Mouse (Mus musculus): ENCODE data around the gene Tlx1.

The Tlx1 gene

GRCm38 (mm10) chr19:45174803-45175202 lies 24.3 kb downstream of the Tlx1 start:
- Histone ChIP-seq H3K27me3 (ENCODE audit: control insufficient read depth, insufficient read depth, low read length, poor library complexity, severe bottlenecking) (no peaks in the 10 kb centered on the region), H3K36me3 (ENCODE audit: control insufficient read depth, insufficient read depth, low read length, poor library complexity, severe bottlenecking) (no peaks in the 10 kb centered on the region)
- peak; percentile 48 for DNase-seq (ENCODE audit: low read depth, low spot score)

DNA sequence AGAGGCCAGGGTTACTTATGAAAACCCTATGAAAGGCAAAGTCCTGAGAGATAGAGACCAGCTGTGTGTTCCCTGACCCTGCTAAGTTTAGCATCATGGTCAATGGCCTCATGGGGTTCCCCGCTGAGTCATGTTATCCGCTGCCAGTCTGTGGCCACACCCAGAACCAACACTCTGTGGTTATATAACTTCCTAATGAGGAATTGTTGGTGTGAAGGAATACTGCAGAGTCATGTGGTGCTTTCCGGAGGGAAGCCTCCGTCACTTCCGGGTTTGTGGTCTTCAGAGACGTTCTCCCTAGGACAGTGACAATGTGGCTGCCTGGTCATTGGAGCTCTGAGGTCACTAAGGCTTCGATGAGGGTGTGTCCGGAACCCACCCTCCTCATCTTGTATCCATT lies 25.8 kb downstream of the Tlx1 start:
- H3K36me3 ChIP-seq (ENCODE audit: control insufficient read depth, insufficient read depth, low read length, poor library complexity, severe bottlenecking), result no peaks in the 10 kb centered on the region
- no peaks in the 10 kb centered on the region for H3K27me3 ChIP-seq (ENCODE audit: control insufficient read depth, insufficient read depth, low read length, poor library complexity, severe bottlenecking)
- peak; percentile 37 for DNase-seq (ENCODE audit: low read depth, low spot score)

GRCm38 (mm10) chr19:45177004-45177737 lies 26.7 kb downstream of the Tlx1 start:
- H3K27me3 ChIP-seq (ENCODE audit: control insufficient read depth, insufficient read depth, low read length, poor library complexity, severe bottlenecking), result no peaks in the 10 kb centered on the region
- no peaks in the 10 kb centered on the region for H3K36me3 ChIP-seq (ENCODE audit: control insufficient read depth, insufficient read depth, low read length, poor library complexity, severe bottlenecking)
- peak; percentile 71 for DNase-seq (ENCODE audit: low read depth, low spot score)

DNA sequence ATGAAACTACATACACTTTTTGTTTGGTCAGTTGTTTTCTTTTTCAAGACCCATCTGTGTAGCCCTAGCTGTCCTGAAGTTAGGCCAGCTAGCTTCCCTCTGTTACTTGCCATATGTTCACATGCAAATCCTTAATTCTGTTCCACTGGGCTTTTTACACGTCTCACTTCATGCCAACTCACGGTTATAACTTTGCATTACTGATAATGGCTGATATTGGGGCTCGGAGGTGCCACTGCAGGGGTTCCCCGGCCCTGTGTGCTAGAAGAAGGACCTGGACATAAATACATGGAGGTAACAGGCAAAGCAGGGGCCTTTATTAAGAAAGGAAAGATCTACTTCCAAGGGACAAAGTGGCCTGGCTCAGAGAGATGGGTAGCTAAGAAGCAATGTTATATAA lies 29.0 kb downstream of the Tlx1 start:
- no peaks in the 10 kb centered on the region for H3K27me3 ChIP-seq (ENCODE audit: control insufficient read depth, insufficient read depth, low read length, poor library complexity, severe bottlenecking)
- no peak for DNase-seq (ENCODE audit: low read depth, low spot score)
- H3K36me3 ChIP-seq (ENCODE audit: control insufficient read depth, insufficient read depth, low read length, poor library complexity, severe bottlenecking), result no peaks in the 10 kb centered on the region

DNA sequence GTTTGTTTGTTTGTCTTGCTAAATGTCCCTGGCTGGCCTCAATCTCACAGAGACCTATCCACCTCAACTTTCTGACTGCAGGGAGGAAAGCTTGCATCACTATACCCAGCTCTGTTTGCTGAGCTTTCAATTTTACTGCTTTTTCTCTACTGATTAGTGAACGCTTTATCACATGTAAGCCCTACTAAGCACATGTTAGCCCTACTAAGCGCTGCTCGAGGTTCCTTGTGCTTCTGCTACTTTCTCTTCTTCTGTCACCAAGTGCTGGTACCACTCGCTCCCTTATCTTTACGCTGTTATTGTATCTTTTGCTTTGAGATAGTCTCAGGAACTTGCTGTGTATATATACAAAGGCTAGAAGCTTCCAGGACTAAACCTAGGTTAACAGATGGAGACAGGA lies 30.0 kb downstream of the Tlx1 start:
- no peak for DNase-seq (ENCODE audit: low read depth, low spot score)
- H3K36me3 ChIP-seq (ENCODE audit: control insufficient read depth, insufficient read depth, low read length, poor library complexity, severe bottlenecking), result no peaks in the 10 kb centered on the region
- no peaks in the 10 kb centered on the region for H3K27me3 ChIP-seq (ENCODE audit: control insufficient read depth, insufficient read depth, low read length, poor library complexity, severe bottlenecking)

- H3K27me3 ChIP-seq (ENCODE audit: control insufficient read depth, insufficient read depth, low read length, poor library complexity, severe bottlenecking), result no peaks in the 10 kb centered on the region
- DNase-seq (ENCODE audit: low read depth, low spot score), result no peak
- H3K36me3 ChIP-seq (ENCODE audit: control insufficient read depth, insufficient read depth, low read length, poor library complexity, severe bottlenecking), result no peaks in the 10 kb centered on the region
Observed at GRCm38 (mm10) chr19:45194651-45195050, 44.2 kb downstream of the Tlx1 start.

- Histone ChIP-seq H3K36me3 (ENCODE audit: control insufficient read depth, insufficient read depth, low read length, poor library complexity, severe bottlenecking) (no peaks in the 10 kb centered on the region), H3K27me3 (ENCODE audit: control insufficient read depth, insufficient read depth, low read length, poor library complexity, severe bottlenecking) (no peaks in the 10 kb centered on the region)
- no peak for DNase-seq (ENCODE audit: low read depth, low spot score)
Observed at GRCm38 (mm10) chr19:45196967-45197366, 46.5 kb downstream of the Tlx1 start.

DNA sequence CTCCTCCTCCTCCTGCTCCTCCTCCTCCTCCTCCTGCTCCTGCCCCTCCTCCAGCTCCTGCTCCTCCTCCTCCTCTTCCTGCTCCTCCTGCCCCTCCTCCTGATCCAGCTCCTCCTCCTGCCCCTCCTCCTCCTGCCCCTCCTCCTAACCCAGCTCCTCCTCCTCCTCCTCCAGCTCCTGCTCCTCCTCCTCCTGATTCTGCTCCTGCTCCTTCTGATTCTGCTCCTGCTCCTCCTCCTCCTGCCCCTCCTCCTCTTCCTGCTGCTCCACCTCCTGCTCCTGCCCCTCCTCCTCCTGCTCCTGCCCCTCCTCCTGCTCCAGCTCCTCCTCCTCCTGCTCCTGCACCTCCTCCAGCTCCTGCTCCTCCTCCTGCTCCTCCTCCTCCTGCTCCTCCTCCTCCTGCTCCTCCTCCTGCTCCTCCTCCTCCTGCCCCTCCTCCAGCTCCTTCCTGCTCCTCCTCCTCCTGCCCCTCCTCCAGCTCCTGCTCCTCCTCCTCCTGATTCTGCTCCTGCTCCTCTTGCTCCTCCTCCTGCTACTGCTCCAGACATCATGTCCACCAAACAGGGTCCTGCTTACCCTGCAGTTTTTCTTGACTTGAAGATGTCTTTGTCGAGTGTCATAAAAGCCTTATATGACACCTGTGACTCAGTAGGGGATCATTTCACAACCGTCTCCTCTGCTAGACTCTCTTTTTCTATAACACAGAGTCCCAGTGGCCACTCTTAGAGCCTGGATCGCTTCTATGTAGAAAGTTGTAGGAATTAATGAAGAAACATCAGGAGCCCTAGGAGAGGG lies 55.0 kb downstream of the Tlx1 start:
- no peak for DNase-seq (ENCODE audit: low read depth, low spot score)
- no peaks in the 10 kb centered on the region for H3K27me3 ChIP-seq (ENCODE audit: control insufficient read depth, insufficient read depth, low read length, poor library complexity, severe bottlenecking)
- no peaks in the 10 kb centered on the region for H3K36me3 ChIP-seq (ENCODE audit: control insufficient read depth, insufficient read depth, low read length, poor library complexity, severe bottlenecking)
